In the genomic region with DNA sequence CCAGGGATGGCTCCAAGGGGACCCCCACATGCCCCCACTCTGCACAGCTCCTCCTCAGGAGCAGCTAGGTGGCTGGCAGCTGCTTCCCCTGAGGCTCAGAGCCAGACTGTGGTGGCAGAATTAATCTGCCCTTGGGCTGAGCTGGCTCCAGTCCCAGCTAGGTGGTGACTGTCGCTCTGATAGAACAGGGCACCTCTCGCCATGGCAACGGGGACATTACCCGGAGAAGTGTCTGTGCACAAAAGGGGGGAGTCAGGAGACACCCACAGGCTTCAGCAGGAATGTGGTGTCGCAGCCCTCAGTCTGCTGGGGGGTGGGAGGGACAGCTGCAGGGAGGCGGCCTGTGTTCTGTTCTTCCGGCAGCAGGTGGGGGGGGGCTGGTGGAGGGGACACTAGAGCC, we compare ENCODE assay signal across 8 mouse cellular contexts. TPM values are rescaled to one million over a fixed set of nuclear protein-coding genes. Genes with fewer than 3 reads are reported as not detected.
A peak's percentile ranks its signal among the peaks of the same experiment; 100 is the strongest.
DNase-seq lines count a peak whose midpoint lies in the region; ATAC-seq lines count a peak whose summit lies in the region.

No protein-coding gene starts in this region.

- H3K4me3 ChIP-seq in hindbrain, embryonic 11.5 days (ENCODE audit: low read depth, low read length) = no peak overlapping the region

- H3K36me3 ChIP-seq in hindbrain, embryonic 11.5 days (ENCODE audit: control insufficient read depth, insufficient read depth, low read length) = no peaks in the 10 kb centered on the region

- 23% methylated on average over 7 of the region's 7 CpGs for WGBS in hindbrain, embryonic 11.5 days

- no peak overlapping the region for H3K4me2 ChIP-seq in hindbrain, embryonic 11.5 days (replicated peaks; ENCODE audit: low read depth, low read length)

- no peaks in the 10 kb centered on the region for H3K27me3 ChIP-seq in hindbrain, embryonic 11.5 days (ENCODE audit: control insufficient read depth, insufficient read depth, low read length)

- peak; percentile 76 for ATAC-seq in hindbrain, embryonic 11.5 days (ENCODE audit: low FRiP score)

- intact Hi-C loops in left cerebral cortex, postnatal 4 days (cut with DNase I) = no loop called here

- H3K27ac ChIP-seq in hindbrain, embryonic 11.5 days (ENCODE audit: low read depth, low read length) = no peak overlapping the region

- H3K9ac ChIP-seq in hindbrain, embryonic 11.5 days (ENCODE audit: low read depth, low read length) = no peak overlapping the region

- DNase-seq in embryo, embryonic 11 days = peak; percentile 44
- no peak for DNase-seq in embryo, embryonic 10.5 days (ENCODE audit: low spot score)
- peak; percentile 94 for DNase-seq in brain, adult 2 months (ENCODE audit: low read depth, low spot score)
- DNase-seq in frontal cortex, postnatal 25 days (ENCODE audit: low spot score in 2 of 2) = peak; percentile 39 to 41
- DNase-seq in hindbrain, embryonic 11.5 days (ENCODE audit: low spot score) = peak; percentile 47
- DNase-seq in left cerebral cortex, postnatal 4 days = peak; percentile 91
- DNase-seq in right cerebral cortex, postnatal 10 days (ENCODE audit: low spot score in 2 of 2) = peak; percentile 79 to 84
- no peak for DNase-seq in spleen, postnatal 36 days (ENCODE audit: low spot score in 2 of 2)

- no peaks in the 10 kb centered on the region for H3K9me3 ChIP-seq in hindbrain, embryonic 11.5 days (ENCODE audit: control insufficient read depth, low read length)

- H3K4me1 ChIP-seq in hindbrain, embryonic 11.5 days (replicated peaks; ENCODE audit: control insufficient read depth, insufficient read depth, low read length) = peaks cover 8% of the 10 kb centered on the region; the same call in 1 of the 2 replicates

RNA-seq across cellular contexts. Expression of a gene that starts 24.1 kb away (rescaled TPM):
- polyA plus RNA-seq in hindbrain, embryonic 11.5 days (2014; fragmentation: Nextera tagmentation; extraction: Ambion mirVana) = 14.5 and 21.2 TPM in 2 replicates
- 100 to 1,000 TPM; 110 to 115 TPM for total RNA-seq in left cerebral cortex, postnatal 4 days (2021)

Comparison
In these comparisons a context has a peak if more than half of its experiments do, and no peak if none do; other contexts are left out.
1. DNase-seq: peak in embryo, embryonic 11 days (single experiment), brain, adult 2 months (single experiment), frontal cortex, postnatal 25 days (2 of 2), hindbrain, embryonic 11.5 days (single experiment), left cerebral cortex, postnatal 4 days (single experiment) and right cerebral cortex, postnatal 10 days (2 of 2); none in embryo, embryonic 10.5 days (single experiment) and spleen, postnatal 36 days (0 of 2).